Mouse (Mus musculus): ENCODE measurements around the gene Cux2. TPM values are rescaled to one million over a fixed set of nuclear protein-coding genes. Genes with fewer than 3 reads are reported as not detected.

Gene Cux2
- 13.2 and 14.6 TPM in 2 replicates for polyA plus RNA-seq (2014; fragmentation: Nextera tagmentation; extraction: Ambion mirVana)

DNA sequence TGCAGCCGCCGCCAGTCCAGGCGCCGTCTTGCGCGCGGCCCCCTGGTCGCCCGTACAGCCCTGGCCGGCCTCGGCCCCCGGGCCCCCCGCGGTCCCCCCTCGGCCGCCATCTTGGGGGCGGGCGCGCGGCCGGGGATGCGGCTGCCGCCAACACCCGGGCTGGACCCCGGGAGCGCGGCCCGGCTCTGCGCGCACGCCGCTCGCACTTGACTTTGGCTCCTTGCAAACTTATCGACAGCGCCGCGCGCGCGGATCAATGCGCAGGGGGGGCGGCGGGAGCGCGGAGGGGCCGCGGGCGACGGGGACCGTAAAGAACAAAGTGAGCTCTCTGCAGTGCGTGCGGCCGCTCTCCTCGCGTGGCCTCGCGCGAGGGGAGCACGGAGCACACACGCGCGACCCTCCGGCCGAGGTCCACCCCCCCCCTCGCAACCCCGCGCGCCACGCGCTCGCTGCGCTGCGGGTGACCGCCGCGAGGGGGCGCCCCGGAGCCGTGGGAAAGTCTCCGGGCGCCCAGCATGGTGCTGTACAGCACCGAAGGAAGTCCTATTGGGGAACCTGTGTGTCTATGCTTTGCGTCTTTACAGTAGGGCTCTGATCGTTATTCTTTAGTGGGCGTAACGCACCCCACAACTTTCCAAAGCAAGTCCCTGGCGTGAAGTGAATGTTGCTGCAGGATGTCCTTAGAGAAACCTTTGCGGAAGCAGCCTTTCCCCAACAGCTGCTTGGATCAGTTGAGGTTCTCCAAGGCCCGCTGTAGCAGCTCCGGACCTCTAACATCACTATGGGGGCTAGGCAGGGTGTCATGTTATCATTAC lies at the start of gene Cux2:
Gene Cux2, minus strand, starts transcription at position 86 of the 815 bp plus-strand sequence.
- peak within 1 kb of the TSS; percentile 80 for H3K27ac ChIP-seq (ENCODE audit: low read depth)
- 1% methylated on average over 87 of the region's 90 CpGs for WGBS
- ATAC-seq (replicated peaks; ENCODE audit: low FRiP score, low TSS enrichment, low read depth), result peak; percentile 86

DNA sequence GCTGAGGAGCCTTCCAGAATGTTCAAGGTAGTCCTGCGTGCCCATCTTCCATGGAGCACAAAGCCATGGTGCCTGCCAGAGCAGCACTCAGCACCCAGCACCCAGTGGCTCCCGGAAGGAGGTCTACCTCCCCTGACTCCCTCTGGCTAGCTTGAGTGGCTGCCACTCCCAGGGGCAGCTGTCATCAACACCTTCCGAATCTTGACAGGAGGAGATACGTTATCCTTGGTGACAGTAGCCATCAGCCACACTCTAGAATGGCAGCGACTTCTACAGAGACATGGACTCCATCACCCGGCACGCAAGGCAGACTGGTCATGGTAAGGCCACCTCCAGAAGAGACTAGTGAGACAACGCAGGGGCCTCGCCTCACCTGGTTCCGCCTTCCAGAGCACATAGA lies 44.5 kb upstream of the Cux2 start:
- ATAC-seq (replicated peaks; ENCODE audit: low FRiP score, low TSS enrichment, low read depth) (no peak), DNase-seq (ENCODE audit: low spot score) (no peak)
- Histone ChIP-seq H3K9ac (ENCODE audit: low read length) (no peak overlapping the region), H3K27ac (ENCODE audit: low read depth) (no peak overlapping the region), H3K4me3 (ENCODE audit: low read depth, low read length) (no peak overlapping the region), H3K36me3 (ENCODE audit: control insufficient read depth, insufficient read depth, low read length) (no peaks in the 10 kb centered on the region), H3K4me2 (ENCODE audit: low read length) (no peak overlapping the region), H3K4me1 (replicated peaks; ENCODE audit: control insufficient read depth, insufficient read depth, low read length) (no peaks in the 10 kb centered on the region), H3K27me3 (replicated peaks; ENCODE audit: control insufficient read depth, insufficient read depth, low read length) (no peaks in the 10 kb centered on the region), H3K9me3 (ENCODE audit: control insufficient read depth, low read length) (no peaks in the 10 kb centered on the region)
- 82% methylated on average over 10 of the region's 10 CpGs for WGBS

More for the DNA sequence above, at the start of gene Cux2:
- Histone ChIP-seq H3K36me3 (ENCODE audit: control insufficient read depth, insufficient read depth, low read length) (no peaks in the 10 kb centered on the region), H3K4me2 (ENCODE audit: low read length) (peak within 1 kb of the TSS; percentile 70), H3K9me3 (ENCODE audit: control insufficient read depth, low read length) (no peaks in the 10 kb centered on the region), H3K9ac (ENCODE audit: low read length) (peak within 1 kb of the TSS; percentile 75), H3K27me3 (replicated peaks; ENCODE audit: control insufficient read depth, insufficient read depth, low read length) (peaks cover 37% of the 10 kb centered on the region), H3K4me3 (ENCODE audit: low read depth, low read length) (peak within 1 kb of the TSS; percentile 76), H3K4me1 (replicated peaks; ENCODE audit: control insufficient read depth, insufficient read depth, low read length) (peaks cover 25% of the 10 kb centered on the region; the same call in 1 of the 2 replicates)
- DNase-seq (ENCODE audit: low spot score), result peak; percentile 87

DNA sequence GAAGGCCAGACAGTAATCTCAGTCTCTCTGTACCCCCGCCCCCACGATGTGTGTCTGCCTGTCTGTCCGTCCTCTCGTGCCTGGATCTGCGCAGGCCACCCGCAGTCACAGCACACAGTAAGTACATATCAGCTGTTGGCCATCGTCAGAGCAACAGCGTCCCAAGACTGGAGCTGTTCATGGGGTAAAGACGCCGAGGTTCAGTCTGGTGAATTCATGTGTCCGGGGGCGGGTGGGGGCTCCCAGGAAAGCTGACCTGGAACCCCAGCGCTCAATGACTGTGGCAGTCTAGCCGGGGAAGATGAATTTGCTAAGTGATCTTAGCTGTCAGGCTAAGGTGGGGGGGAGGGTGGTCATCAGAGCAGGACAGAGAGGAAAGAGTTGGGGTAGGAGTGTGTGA lies 43.8 kb upstream of the Cux2 start:
- no peaks in the 10 kb centered on the region for H3K9me3 ChIP-seq (ENCODE audit: control insufficient read depth, low read length)
- no peaks in the 10 kb centered on the region for H3K27me3 ChIP-seq (replicated peaks; ENCODE audit: control insufficient read depth, insufficient read depth, low read length)
- 84% methylated on average over 14 of the region's 14 CpGs for WGBS
- no peak overlapping the region for H3K4me2 ChIP-seq (ENCODE audit: low read length)
- H3K4me3 ChIP-seq (ENCODE audit: low read depth, low read length), result no peak overlapping the region
- no peak overlapping the region for H3K27ac ChIP-seq (ENCODE audit: low read depth)
- H3K9ac ChIP-seq (ENCODE audit: low read length), result no peak overlapping the region
- H3K36me3 ChIP-seq (ENCODE audit: control insufficient read depth, insufficient read depth, low read length), result no peaks in the 10 kb centered on the region
- no peaks in the 10 kb centered on the region for H3K4me1 ChIP-seq (replicated peaks; ENCODE audit: control insufficient read depth, insufficient read depth, low read length)
- DNase-seq (ENCODE audit: low spot score), result no peak
- no peak for ATAC-seq (replicated peaks; ENCODE audit: low FRiP score, low TSS enrichment, low read depth)

DNA sequence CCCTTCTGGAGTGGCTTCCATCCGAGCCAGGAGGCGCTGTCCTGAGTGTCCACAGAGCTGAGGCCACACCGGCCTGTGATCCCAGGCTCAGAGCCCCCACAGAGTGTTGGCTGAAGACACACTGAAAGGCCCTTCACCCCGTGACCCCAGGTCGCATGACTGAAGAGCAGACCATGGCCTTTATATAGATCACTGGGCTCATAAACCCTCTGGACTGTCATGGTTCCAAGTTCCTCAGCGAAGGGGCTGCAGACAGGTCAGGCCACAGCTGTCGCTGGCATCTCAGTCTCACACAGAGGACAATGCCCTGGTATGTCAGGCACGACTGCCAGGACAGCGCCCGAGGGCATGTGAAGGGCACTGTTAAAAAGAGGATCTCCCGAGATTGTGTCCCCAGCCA lies 42.9 kb upstream of the Cux2 start:
- ATAC-seq (replicated peaks; ENCODE audit: low FRiP score, low TSS enrichment, low read depth), result no peak

DNA sequence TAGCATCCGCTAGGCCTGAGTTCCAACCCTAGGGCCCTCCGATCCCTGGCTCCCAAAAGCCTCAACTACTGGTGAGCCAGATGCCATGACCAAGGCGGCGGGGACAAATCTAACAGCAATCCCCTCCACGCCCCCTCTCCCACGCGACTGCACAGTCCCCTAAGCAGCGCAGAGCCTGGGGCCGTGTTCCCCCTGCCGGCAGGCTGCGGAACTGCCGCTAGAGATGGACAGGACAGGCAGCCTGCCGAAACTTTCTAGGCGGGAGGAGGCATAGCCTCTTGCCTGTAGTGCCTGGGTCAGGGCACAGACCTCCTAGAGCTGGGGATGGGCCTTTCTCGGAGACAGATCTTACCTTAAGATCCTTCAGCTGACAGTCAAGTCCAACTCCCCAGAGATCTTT lies 41.2 kb upstream of the Cux2 start:
- H3K4me3 ChIP-seq (ENCODE audit: low read depth, low read length), result no peak overlapping the region
- H3K27me3 ChIP-seq (replicated peaks; ENCODE audit: control insufficient read depth, insufficient read depth, low read length), result no peaks in the 10 kb centered on the region
- H3K4me1 ChIP-seq (replicated peaks; ENCODE audit: control insufficient read depth, insufficient read depth, low read length), result no peaks in the 10 kb centered on the region
- ATAC-seq (replicated peaks; ENCODE audit: low FRiP score, low TSS enrichment, low read depth) (no peak), DNase-seq (ENCODE audit: low spot score) (peak; percentile 80)
- no peak overlapping the region for H3K4me2 ChIP-seq (ENCODE audit: low read length)
- 19% methylated on average over 15 of the region's 15 CpGs for WGBS
- H3K9me3 ChIP-seq (ENCODE audit: control insufficient read depth, low read length), result no peaks in the 10 kb centered on the region
- no peak overlapping the region for H3K27ac ChIP-seq (ENCODE audit: low read depth)
- no peak overlapping the region for H3K9ac ChIP-seq (ENCODE audit: low read length)
- no peaks in the 10 kb centered on the region for H3K36me3 ChIP-seq (ENCODE audit: control insufficient read depth, insufficient read depth, low read length)

More for the DNA sequence above, 42.9 kb upstream of the Cux2 start:
- Histone ChIP-seq H3K4me1 (replicated peaks; ENCODE audit: control insufficient read depth, insufficient read depth, low read length) (no peaks in the 10 kb centered on the region), H3K9ac (ENCODE audit: low read length) (no peak overlapping the region), H3K9me3 (ENCODE audit: control insufficient read depth, low read length) (no peaks in the 10 kb centered on the region), H3K36me3 (ENCODE audit: control insufficient read depth, insufficient read depth, low read length) (no peaks in the 10 kb centered on the region), H3K27me3 (replicated peaks; ENCODE audit: control insufficient read depth, insufficient read depth, low read length) (no peaks in the 10 kb centered on the region), H3K4me3 (ENCODE audit: low read depth, low read length) (no peak overlapping the region), H3K4me2 (ENCODE audit: low read length) (no peak overlapping the region), H3K27ac (ENCODE audit: low read depth) (no peak overlapping the region)
- no peak for DNase-seq (ENCODE audit: low spot score)
- WGBS, result 75% methylated on average over 11 of the region's 11 CpGs

DNA sequence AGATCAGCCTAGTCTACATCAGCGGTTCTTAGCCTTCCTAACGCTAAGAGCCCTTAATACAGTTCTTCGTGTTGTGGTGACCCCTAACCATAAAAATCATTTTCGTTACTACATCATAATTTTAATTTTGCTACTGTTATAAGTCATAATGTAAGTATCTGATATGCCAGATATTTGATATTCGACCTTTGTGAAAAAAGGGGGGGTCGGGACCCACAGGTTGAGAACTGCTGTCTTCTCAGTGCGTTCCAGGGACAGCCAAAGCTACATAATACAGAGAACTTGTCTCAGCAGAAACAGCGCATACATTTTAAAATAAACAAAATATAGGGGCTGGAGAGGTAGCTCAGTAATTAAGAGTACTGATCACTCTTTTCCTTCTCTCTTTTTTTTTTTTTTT lies 39.8 kb upstream of the Cux2 start:
- Histone ChIP-seq H3K9ac (ENCODE audit: low read length) (no peak overlapping the region), H3K27ac (ENCODE audit: low read depth) (no peak overlapping the region), H3K36me3 (ENCODE audit: control insufficient read depth, insufficient read depth, low read length) (no peaks in the 10 kb centered on the region), H3K4me3 (ENCODE audit: low read depth, low read length) (no peak overlapping the region), H3K27me3 (replicated peaks; ENCODE audit: control insufficient read depth, insufficient read depth, low read length) (no peaks in the 10 kb centered on the region), H3K4me1 (replicated peaks; ENCODE audit: control insufficient read depth, insufficient read depth, low read length) (no peaks in the 10 kb centered on the region), H3K4me2 (ENCODE audit: low read length) (no peak overlapping the region), H3K9me3 (ENCODE audit: control insufficient read depth, low read length) (no peaks in the 10 kb centered on the region)
- DNase-seq (ENCODE audit: low spot score), result no peak
- whole genome bisulfite sequencing, result 83% methylated on average over 8 of the region's 8 CpGs
- no peak for ATAC-seq (replicated peaks; ENCODE audit: low FRiP score, low TSS enrichment, low read depth)

DNA sequence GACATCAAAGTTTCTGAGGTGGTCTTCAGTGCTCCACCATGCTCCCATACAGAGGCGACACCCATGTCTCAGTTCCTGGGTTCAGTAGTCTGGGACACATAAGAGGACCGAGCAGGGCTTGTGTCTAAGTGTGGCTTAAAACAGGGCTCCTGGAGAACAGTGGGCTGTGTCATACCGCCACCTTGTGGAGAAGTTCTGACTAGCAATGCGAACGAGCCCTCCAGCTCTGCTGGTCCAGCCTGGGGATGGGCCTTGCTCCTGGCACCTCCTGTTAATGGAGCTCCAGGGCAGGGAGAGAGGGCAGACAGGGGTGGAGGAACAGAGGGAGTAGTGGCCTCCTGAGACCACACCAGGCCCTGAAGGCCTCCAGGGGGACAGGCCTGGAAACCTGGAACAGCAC lies 39.0 kb upstream of the Cux2 start:
- ATAC-seq (replicated peaks; ENCODE audit: low FRiP score, low TSS enrichment, low read depth), result peak; percentile 83
- WGBS, result 2% methylated on average over 5 of the region's 5 CpGs

DNA sequence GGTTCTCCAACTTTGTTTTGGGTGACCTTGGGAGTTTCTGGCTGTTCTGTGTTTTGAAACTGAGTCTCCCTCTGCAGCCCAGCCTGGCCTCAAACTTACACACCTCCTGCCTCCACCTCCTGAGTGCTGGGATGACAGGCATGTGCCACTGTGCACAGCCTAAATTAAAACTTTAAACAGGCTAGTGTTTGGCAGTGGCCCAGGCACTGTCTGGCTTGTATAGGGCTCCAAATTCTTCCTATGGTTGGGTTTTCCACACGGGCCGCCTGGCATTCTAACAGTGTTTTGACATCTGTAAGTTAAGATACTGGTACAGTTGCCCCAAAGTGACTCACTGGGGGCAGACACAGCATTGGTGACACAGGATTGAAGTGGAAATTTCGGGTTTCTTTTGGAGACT lies 36.2 kb upstream of the Cux2 start:
- WGBS, result 69% methylated on average over 3 of the region's 3 CpGs

More for the DNA sequence above, 39.0 kb upstream of the Cux2 start:
- H3K9me3 ChIP-seq (ENCODE audit: control insufficient read depth, low read length), result no peaks in the 10 kb centered on the region
- H3K9ac ChIP-seq (ENCODE audit: low read length), result no peak overlapping the region
- peak; percentile 98 for DNase-seq (ENCODE audit: low spot score)
- no peak overlapping the region for H3K27ac ChIP-seq (ENCODE audit: low read depth)
- H3K4me2 ChIP-seq (ENCODE audit: low read length), result no peak overlapping the region
- no peaks in the 10 kb centered on the region for H3K4me1 ChIP-seq (replicated peaks; ENCODE audit: control insufficient read depth, insufficient read depth, low read length)
- no peaks in the 10 kb centered on the region for H3K27me3 ChIP-seq (replicated peaks; ENCODE audit: control insufficient read depth, insufficient read depth, low read length)
- H3K36me3 ChIP-seq (ENCODE audit: control insufficient read depth, insufficient read depth, low read length), result no peaks in the 10 kb centered on the region
- no peak overlapping the region for H3K4me3 ChIP-seq (ENCODE audit: low read depth, low read length)

DNA sequence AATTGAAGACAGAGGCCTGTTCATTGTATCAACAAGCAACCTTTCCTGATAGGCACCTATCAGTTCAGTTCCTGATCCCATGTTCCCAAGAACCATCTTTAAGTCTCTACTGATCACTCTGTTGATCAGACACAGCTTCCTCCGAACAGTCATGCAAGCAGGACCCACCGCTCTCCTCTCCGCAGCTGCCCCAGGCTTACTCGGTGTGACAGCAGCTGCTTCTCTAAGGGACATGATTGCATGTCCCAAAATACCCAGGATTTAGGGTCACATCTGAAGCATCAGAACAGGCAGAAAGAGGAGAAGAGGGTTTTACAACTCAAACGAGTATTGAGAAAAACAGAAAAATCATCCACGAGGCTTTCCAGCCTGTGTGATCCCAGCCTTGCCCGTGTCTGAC lies 35.4 kb upstream of the Cux2 start:
- 73% methylated on average over 7 of the region's 7 CpGs for whole genome bisulfite sequencing

More for the DNA sequence above, 36.2 kb upstream of the Cux2 start:
- no peak overlapping the region for H3K9ac ChIP-seq (ENCODE audit: low read length)
- DNase-seq (ENCODE audit: low spot score) (no peak), ATAC-seq (replicated peaks; ENCODE audit: low FRiP score, low TSS enrichment, low read depth) (no peak)
- no peak overlapping the region for H3K27ac ChIP-seq (ENCODE audit: low read depth)
- no peaks in the 10 kb centered on the region for H3K27me3 ChIP-seq (replicated peaks; ENCODE audit: control insufficient read depth, insufficient read depth, low read length)
- H3K4me3 ChIP-seq (ENCODE audit: low read depth, low read length), result no peak overlapping the region
- no peaks in the 10 kb centered on the region for H3K9me3 ChIP-seq (ENCODE audit: control insufficient read depth, low read length)
- no peak overlapping the region for H3K4me2 ChIP-seq (ENCODE audit: low read length)
- H3K36me3 ChIP-seq (ENCODE audit: control insufficient read depth, insufficient read depth, low read length), result no peaks in the 10 kb centered on the region
- H3K4me1 ChIP-seq (replicated peaks; ENCODE audit: control insufficient read depth, insufficient read depth, low read length), result no peaks in the 10 kb centered on the region

More for the DNA sequence above, 35.4 kb upstream of the Cux2 start:
- H3K9ac ChIP-seq (ENCODE audit: low read length), result no peak overlapping the region
- H3K27me3 ChIP-seq (replicated peaks; ENCODE audit: control insufficient read depth, insufficient read depth, low read length), result no peaks in the 10 kb centered on the region
- ATAC-seq (replicated peaks; ENCODE audit: low FRiP score, low TSS enrichment, low read depth) (no peak), DNase-seq (ENCODE audit: low spot score) (no peak)
- no peaks in the 10 kb centered on the region for H3K36me3 ChIP-seq (ENCODE audit: control insufficient read depth, insufficient read depth, low read length)
- no peak overlapping the region for H3K27ac ChIP-seq (ENCODE audit: low read depth)
- H3K4me2 ChIP-seq (ENCODE audit: low read length), result no peak overlapping the region
- no peak overlapping the region for H3K4me3 ChIP-seq (ENCODE audit: low read depth, low read length)
- H3K9me3 ChIP-seq (ENCODE audit: control insufficient read depth, low read length), result no peaks in the 10 kb centered on the region
- H3K4me1 ChIP-seq (replicated peaks; ENCODE audit: control insufficient read depth, insufficient read depth, low read length), result no peaks in the 10 kb centered on the region
